Mouse (Mus musculus): ENCODE measurements around the gene Evl. TPM values are rescaled to one million over a fixed set of nuclear protein-coding genes. Genes with fewer than 3 reads are reported as not detected.

Evl gene
- polyA plus RNA-seq, 1 experiment, result 80.6 TPM

DNA sequence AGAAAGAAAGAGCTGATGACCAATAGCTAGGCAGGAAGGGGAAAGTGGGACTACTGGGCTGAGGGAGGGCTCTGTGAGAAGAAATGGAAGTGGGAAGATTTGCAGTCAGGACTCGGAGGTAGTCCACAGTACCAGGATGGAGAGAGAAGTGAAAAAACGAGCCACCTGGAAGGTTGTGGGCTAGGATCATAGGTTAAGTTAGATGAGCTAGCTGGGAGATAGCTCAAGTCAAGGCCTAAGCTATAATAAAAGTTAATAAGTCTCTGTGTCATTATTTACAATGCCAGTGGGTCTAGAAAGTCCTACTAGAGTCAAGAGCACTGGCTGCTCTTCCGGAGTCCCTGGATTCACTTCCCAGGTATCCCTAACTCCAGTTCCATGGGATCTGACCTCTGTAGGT, 164.0 kb downstream of the Evl start:
- TF ChIP-seq CTCF (IDR thresholded peaks at IDR 0.05; ENCODE audit: borderline replicate concordance, insufficient read depth, low read length) (no peak), POLR2A (IDR thresholded peaks at IDR 0.05; ENCODE audit: low read depth, low read length) (no peak)
- Histone ChIP-seq H3K4me3 (ENCODE audit: insufficient read depth, low read length) (no peak overlapping the region), H3K27ac (ENCODE audit: insufficient read depth, low read length) (no peak overlapping the region), H3K4me1 (ENCODE audit: control insufficient read depth, insufficient read depth, low read length) (no peaks in the 10 kb centered on the region)

DNA sequence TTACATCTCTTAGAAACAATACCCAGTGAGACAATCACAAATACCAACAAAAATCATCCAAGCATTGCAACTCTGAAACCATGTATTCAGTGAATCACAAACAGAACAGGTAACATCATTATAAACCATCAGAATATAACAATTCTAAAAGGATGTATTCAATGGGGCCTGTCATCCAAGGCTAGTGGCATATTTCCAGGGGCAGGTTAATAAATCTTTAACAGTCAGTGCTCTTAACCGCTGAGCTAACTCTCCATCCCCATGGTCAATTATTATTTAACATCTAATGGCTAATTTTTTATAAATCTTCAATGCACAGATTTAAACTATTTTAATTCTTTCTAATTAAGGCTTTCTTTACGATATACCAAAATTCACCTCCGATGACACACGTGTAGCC, 167.9 kb downstream of the Evl start:
- TF ChIP-seq POLR2A (IDR thresholded peaks at IDR 0.05; ENCODE audit: low read depth, low read length), result no peak
- TF ChIP-seq CTCF (IDR thresholded peaks at IDR 0.05; ENCODE audit: borderline replicate concordance, insufficient read depth, low read length), result no peak
- no peaks in the 10 kb centered on the region for H3K4me1 ChIP-seq (ENCODE audit: control insufficient read depth, insufficient read depth, low read length)
- H3K4me3 ChIP-seq (ENCODE audit: insufficient read depth, low read length), result no peak overlapping the region
- H3K27ac ChIP-seq (ENCODE audit: insufficient read depth, low read length), result no peak overlapping the region

DNA sequence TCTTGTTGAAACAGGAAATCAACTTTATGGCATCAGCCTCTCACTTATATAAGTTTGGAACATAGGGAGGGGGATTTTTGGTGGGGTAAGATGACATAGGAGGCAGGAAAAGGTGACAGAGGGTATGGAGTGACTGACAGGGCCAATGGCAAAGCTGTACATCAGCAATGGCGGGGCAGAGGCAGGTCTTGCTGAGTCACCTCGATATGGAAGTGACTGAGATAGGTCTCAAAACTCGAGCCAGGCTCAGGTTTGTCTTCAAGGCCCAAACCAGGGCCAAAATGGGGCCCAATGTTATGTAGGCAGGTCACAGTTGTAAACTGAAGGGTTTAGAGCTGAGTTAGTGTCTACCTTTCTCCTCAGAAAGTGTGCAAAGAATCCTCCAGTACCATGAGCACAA, 169.3 kb downstream of the Evl start:
- TF ChIP-seq POLR2A (IDR thresholded peaks at IDR 0.05; ENCODE audit: low read depth, low read length), result no peak
- no peak for TF ChIP-seq CTCF (IDR thresholded peaks at IDR 0.05; ENCODE audit: borderline replicate concordance, insufficient read depth, low read length)
- H3K4me1 ChIP-seq (ENCODE audit: control insufficient read depth, insufficient read depth, low read length), result no peaks in the 10 kb centered on the region
- H3K27ac ChIP-seq (ENCODE audit: insufficient read depth, low read length), result no peak overlapping the region
- H3K4me3 ChIP-seq (ENCODE audit: insufficient read depth, low read length), result no peak overlapping the region

DNA sequence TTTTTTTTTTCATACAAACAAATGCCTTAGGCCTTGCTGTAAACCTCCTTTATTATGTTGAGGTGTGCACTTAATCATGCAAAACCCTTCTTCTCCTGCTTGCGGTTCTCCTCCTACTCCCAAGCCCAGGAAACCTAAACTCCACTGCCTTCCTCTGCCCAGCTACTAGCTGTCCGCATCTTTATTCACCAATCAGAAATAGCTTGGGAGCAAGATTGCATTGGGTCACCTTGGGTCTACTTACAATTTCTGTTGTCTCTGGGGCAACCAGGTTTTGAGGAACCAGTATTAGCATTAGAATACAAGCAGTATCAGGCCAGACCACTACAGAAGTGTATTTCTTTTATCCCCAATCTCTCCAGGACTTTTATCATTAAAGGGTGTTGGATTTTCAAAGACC, 179.9 kb downstream of the Evl start:
- no peak for TF ChIP-seq POLR2A (IDR thresholded peaks at IDR 0.05; ENCODE audit: low read depth, low read length)
- no peak for TF ChIP-seq CTCF (IDR thresholded peaks at IDR 0.05; ENCODE audit: borderline replicate concordance, insufficient read depth, low read length)
- no peaks in the 10 kb centered on the region for H3K4me1 ChIP-seq (ENCODE audit: control insufficient read depth, insufficient read depth, low read length)
- no peak overlapping the region for H3K27ac ChIP-seq (ENCODE audit: insufficient read depth, low read length)
- H3K4me3 ChIP-seq (ENCODE audit: insufficient read depth, low read length), result no peak overlapping the region

DNA sequence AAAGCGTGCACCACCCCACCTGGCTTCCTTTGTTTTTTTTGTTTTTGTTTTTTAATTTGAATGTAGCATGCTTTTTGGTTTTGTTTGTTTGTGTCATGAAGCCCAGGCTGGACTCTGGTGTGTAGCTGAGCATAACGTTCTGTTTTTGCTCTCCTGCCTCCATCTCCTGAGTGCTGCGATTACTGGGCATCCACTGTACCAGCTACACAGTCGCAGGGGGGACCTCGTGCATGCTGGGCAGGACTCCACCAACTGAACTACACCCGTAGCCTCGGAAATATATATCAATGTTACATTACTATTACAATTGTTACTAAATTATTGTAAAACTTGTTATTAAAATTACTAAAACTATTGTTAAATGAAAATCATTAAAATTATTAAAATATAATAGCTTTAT, 183.3 kb downstream of the Evl start:
- Histone ChIP-seq H3K27ac (ENCODE audit: insufficient read depth, low read length) (no peak overlapping the region), H3K4me1 (ENCODE audit: control insufficient read depth, insufficient read depth, low read length) (no peaks in the 10 kb centered on the region), H3K4me3 (ENCODE audit: insufficient read depth, low read length) (no peak overlapping the region)
- TF ChIP-seq POLR2A (IDR thresholded peaks at IDR 0.05; ENCODE audit: low read depth, low read length) (no peak), CTCF (IDR thresholded peaks at IDR 0.05; ENCODE audit: borderline replicate concordance, insufficient read depth, low read length) (no peak)

Other genes starting within 250 kb of the Evl start
- gene Hhipl1, start 248.4 kb upstream of the Evl start, polyA plus RNA-seq (2011; ENCODE audit: insufficient read length, low read depth, missing spikeins), result 4.8 and 5.0 TPM in 2 replicates
- 1.8 and 3.4 TPM in 2 replicates for gene Cyp46a1, start 220.3 kb upstream of the Evl start, polyA plus RNA-seq (2011; ENCODE audit: insufficient read length, low read depth, missing spikeins)
- gene Eml1, start 183.8 kb upstream of the Evl start, polyA plus RNA-seq (2011; ENCODE audit: insufficient read length, low read depth, missing spikeins), result 40.5 and 48.0 TPM in 2 replicates
- gene Degs2, start 147.6 kb downstream of the Evl start, polyA plus RNA-seq (2011; ENCODE audit: insufficient read length, low read depth, missing spikeins), result not detected in 2 replicates
- gene Yy1, start 238.3 kb downstream of the Evl start, polyA plus RNA-seq (2011; ENCODE audit: insufficient read length, low read depth, missing spikeins), result 71.2 and 73.8 TPM in 2 replicates